Mouse (Mus musculus) liver, embryonic 14.5 days (tissue): ENCODE results near the gene Slc5a4a. TPM values are rescaled to one million over a fixed set of nuclear protein-coding genes. Genes with fewer than 3 reads are reported as not detected.

Experiments
- ATAC-seq: fragments of 200-750 bp; cut with Nextera tagmentation; 2 replicates; pipeline ENCODE4 v1.8.0; 2017; ENCODE audit warnings: moderate number of reproducible peaks, mild to moderate bottlenecking, moderate library complexity; ENCODE audit not compliant: insufficient read depth
- DNase-seq, 3 experiments: peaks; one replicate each; pipeline ENCODE4 v3.0.0-alpha.2; 2012 to 2013; ENCODE audit warnings: low read depth in 3 of 3, low spot score in 3 of 3
- H3K27ac ChIP-seq: fragments of 300-500 bp; sonication (generic); 2 replicates; pipeline ENCODE4 v1.5.1; 2014; ENCODE audit warnings: moderate library complexity, mild to moderate bottlenecking, control low read depth, inconsistent platforms
- H3K27me3 ChIP-seq: fragments of 300-500 bp; sonication (generic); 2 replicates; pipeline ENCODE4 v1.6.1; 2014; ENCODE audit warnings: mild to moderate bottlenecking, low read length, moderate library complexity; ENCODE audit not compliant: control insufficient read depth, insufficient read depth
- H3K36me3 ChIP-seq: fragments of 300-500 bp; sonication (generic); replicated peaks from 2 replicates; pipeline ENCODE4 v1.6.1; 2014; ENCODE audit warnings: low read depth; ENCODE audit not compliant: control insufficient read depth, insufficient read depth
- H3K4me1 ChIP-seq, 2 experiments: fragments of 200-500 bp in 1 of 2; fragments of 300-500 bp in 1 of 2; sonication (generic) in 1 of 2; replicated peaks; 2 replicates each; pipeline ENCODE4 v1.6.1; 2012 to 2014; ENCODE audit warnings: antibody characterized with exemption in 1 of 2, inconsistent platforms in 1 of 2, low read length in 1 of 2; ENCODE audit not compliant: control insufficient read depth in 2 of 2, insufficient read depth in 2 of 2
- H3K4me2 ChIP-seq: fragments of 300-500 bp; sonication (generic); 2 replicates; pipeline ENCODE4 v1.6.1; 2014; ENCODE audit warnings: low read depth, mild to moderate bottlenecking, control low read depth, moderate library complexity
- H3K4me3 ChIP-seq, 2 experiments: fragments of 200-500 bp in 1 of 2; fragments of 300-500 bp in 1 of 2; sonication (generic) in 1 of 2; 2 replicates each; pipeline ENCODE4 v1.5.1; 2012 to 2014; ENCODE audit warnings: low read depth in 2 of 2, low read length in 2 of 2, mild to moderate bottlenecking in 2 of 2, control low read depth in 1 of 2, inconsistent platforms in 1 of 2, moderate library complexity in 1 of 2; ENCODE audit not compliant: insufficient read depth in 1 of 2
- H3K9ac ChIP-seq: fragments of 300-500 bp; sonication (generic); replicated peaks from 2 replicates; pipeline ENCODE4 v1.6.1; 2014; ENCODE audit warnings: mild to moderate bottlenecking, control low read depth, moderate library complexity
- H3K9me3 ChIP-seq: fragments of 300-500 bp; sonication (generic); 2 replicates; pipeline ENCODE4 v1.6.1; 2016; ENCODE audit warnings: low read length, mixed read lengths; ENCODE audit not compliant: control insufficient read depth
- CTCF ChIP-seq: IDR thresholded peaks from 2 replicates; pipeline ENCODE4 v1.5.1; 2016; ENCODE audit warnings: antibody characterized with exemption, low read depth, control low read depth
- EP300 ChIP-seq: IDR thresholded peaks from 2 replicates; pipeline ENCODE4 v1.6.1; 2016; ENCODE audit warnings: antibody characterized with exemption, low read depth
- WGBS: fragments of 180-500 bp; shearing (Covaris S2); extraction: QIAGEN DNeasy Blood & Tissue Kit; methylation state at CpG from one replicate; pipeline ENCODE4 v1.1.7; 2014; ENCODE audit not compliant: insufficient replicate concordance; 5-methylcytosine and 5-hydroxymethylcytosine counted together
- polyA plus RNA-seq, 2 experiments: library from polyadenylated mRNA; depleted of rRNA in 1 of 2; stranded (reverse) in 1 of 2; unstranded in 1 of 2; fragments of >200 nt; fragmentation: Nextera tagmentation in 1 of 2; extraction: Ambion mirVana in 1 of 2; gene quantifications; 2 replicates each; pipeline versions ENCODE4 v1.2.1 to v1.2.3; 2012 to 2014

Gene Slc5a4a
- polyA plus RNA-seq (2012; rRNA removed), result 0.03 and 0.04 TPM in 2 replicates
- not detected in 2 replicates for polyA plus RNA-seq (2014; fragmentation: Nextera tagmentation; extraction: Ambion mirVana)

DNA sequence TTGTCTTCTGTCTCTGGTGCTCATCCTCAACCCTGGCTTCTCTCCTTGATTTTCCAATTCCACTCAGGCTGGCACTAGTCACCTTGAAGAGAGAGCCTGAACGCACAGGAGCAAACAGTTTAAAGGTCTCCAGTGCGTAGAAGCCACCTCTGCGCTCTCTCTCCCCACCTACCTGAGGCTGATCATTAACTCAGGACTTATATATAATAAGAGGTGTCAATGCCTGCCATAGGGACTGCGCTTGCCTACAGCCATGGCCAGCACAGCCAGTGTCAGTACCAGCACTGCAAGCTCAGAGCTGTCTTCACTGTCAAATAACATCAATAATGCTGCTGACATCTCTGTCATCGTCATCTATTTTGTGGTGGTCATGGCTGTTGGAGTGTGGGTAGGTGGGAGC lies at the start of gene Slc5a4a:
TSS of gene Slc5a4a (plus strand) at position 174 of the 400 bp plus-strand sequence.
- H3K27ac ChIP-seq, result no peak within 1 kb of the TSS
- WGBS, result 61% methylated on average over 5 of the region's 5 CpGs
- H3K9me3 ChIP-seq, result no peaks in the 10 kb centered on the region
- H3K9ac ChIP-seq, result no peak within 1 kb of the TSS
- ATAC-seq (no peak), DNase-seq (no peak)
- TF ChIP-seq EP300 (no peak), CTCF (no peak)
- H3K4me1 ChIP-seq, result no peaks in the 10 kb centered on the region
- H3K27me3 ChIP-seq, result no peaks in the 10 kb centered on the region
- H3K36me3 ChIP-seq, result no peaks in the 10 kb centered on the region
- H3K4me2 ChIP-seq, result no peak within 1 kb of the TSS
- H3K4me3 ChIP-seq, result no peak within 1 kb of the TSS

DNA sequence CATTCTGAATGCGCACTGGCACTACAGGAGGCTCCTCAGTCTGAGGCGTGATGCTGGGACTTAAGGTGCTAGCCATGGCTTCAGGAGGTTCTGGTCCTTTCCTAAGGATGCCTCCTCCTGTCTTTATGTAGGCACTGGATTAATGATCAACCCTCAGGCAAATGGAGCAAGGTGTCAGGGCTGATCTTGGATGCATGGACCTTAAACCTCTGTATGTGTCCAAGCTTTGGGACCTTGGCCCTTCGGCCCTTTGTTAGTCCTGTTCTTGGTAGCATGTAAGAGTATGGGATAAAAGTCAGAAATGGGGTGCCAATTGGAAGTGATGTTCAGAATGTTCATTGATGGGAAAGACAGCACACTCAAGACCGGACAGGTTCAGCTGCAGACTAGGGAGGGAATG lies 36.4 kb upstream of the Slc5a4a start, which contains the start of gene Slc5a4b:
TSS of gene Slc5a4b (minus strand) at position 101 of the 400 bp plus-strand sequence.
- Histone ChIP-seq H3K4me2 (no peak within 1 kb of the TSS), H3K27me3 (no peaks in the 10 kb centered on the region), H3K36me3 (no peaks in the 10 kb centered on the region), H3K4me3 (no peak within 1 kb of the TSS), H3K9ac (no peak within 1 kb of the TSS), H3K9me3 (no peaks in the 10 kb centered on the region), H3K4me1 (peaks cover 0 to 3% of the 10 kb centered on the region in 2 experiments; a peak in 2 of 4 replicates), H3K27ac (no peak within 1 kb of the TSS)
- TF ChIP-seq EP300 (no peak), CTCF (no peak)
- WGBS, result 69% methylated on average over 4 of the region's 4 CpGs
- ATAC-seq (no peak), DNase-seq (no peak)

DNA sequence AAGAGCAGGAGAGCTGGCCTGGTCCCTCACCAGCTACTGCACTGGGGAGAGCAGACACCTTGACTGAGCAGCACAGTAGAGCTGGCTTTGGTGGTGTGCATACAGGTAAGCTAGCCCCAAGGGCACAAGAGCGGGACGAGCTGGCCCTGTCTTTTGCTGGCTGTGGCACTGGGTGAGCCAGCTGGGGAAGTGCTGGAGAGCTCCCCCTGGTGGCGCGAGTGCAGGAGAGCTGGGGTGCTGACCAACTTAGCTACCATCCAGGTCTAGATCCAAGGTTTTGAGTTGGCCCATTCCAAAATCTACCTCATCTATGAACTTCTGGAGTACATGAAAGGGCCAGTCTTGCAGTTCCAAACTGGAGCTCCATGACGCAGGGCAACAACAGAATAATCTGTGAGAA lies 29.3 kb upstream of the Slc5a4a start:
- H3K9ac ChIP-seq, result no peak overlapping the region
- no peaks in the 10 kb centered on the region for H3K27me3 ChIP-seq
- no peaks in the 10 kb centered on the region for H3K9me3 ChIP-seq
- 17% methylated on average over 5 of the region's 5 CpGs for WGBS
- H3K4me2 ChIP-seq, result no peak overlapping the region
- no peaks in the 10 kb centered on the region for H3K36me3 ChIP-seq
- no peak for ATAC-seq
- H3K4me3 ChIP-seq, result no peak overlapping the region
- H3K27ac ChIP-seq, result no peak overlapping the region
- peaks cover 0 to 2% of the 10 kb centered on the region in 2 experiments; a peak in 2 of 4 replicates for H3K4me1 ChIP-seq
- peak in 2 of 3 experiments; percentile 18 to 31 for DNase-seq
- no peak for TF ChIP-seq EP300
- TF ChIP-seq CTCF, result peak; percentile 94

DNA sequence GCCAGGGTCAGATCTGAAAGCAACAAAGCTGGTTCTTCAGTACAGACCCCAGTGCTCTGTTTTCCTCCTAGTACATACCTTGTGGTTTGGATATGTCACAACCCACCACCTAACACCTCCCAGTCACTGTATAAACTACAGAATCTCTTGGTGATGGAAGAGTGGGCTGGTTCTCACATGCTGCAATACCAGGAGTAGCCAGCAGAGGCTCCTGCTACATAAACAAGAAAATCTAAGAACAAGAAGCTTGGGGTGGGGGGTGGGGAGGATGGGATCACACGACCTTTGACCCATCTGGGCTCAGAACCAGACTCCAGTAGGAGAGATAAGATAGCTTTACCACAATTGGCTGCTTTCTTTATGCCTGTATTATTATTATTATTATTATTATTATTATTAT lies 28.5 kb upstream of the Slc5a4a start:
- ATAC-seq, result no peak

DNA sequence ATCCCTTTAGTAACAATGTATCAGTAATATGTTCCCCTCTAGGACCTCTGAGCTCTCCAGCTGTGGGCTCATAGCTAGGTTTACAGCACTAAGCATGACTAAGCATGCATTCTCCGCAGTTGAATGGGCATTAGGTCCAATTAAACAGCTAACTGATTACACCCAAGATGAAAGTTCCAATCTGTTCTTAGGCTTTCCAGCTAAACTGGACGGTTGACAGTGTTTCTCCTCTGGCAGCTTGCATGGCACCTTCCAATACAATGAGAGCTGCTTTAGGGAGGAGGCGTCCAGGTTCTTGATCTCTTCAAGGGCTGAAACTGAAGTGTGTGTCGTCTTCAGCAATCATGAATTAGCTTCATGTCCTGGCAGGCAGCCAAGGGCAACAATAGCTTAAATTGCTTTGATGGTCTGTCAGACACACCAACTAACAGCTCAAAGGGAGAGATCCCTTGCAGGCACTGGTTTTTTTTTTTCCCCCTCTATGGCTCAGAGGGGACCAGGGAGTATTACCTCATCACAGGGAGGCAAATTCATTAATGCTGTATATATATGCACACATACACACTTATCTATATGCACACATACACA lies 27.0 kb upstream of the Slc5a4a start:
- no peak overlapping the region for H3K4me2 ChIP-seq
- DNase-seq (no peak), ATAC-seq (no peak)
- TF ChIP-seq CTCF (no peak), EP300 (no peak)
- no peaks in the 10 kb centered on the region for H3K36me3 ChIP-seq
- peaks cover 0 to 2% of the 10 kb centered on the region in 2 experiments; a peak in 2 of 4 replicates for H3K4me1 ChIP-seq
- no peak overlapping the region for H3K4me3 ChIP-seq
- H3K9me3 ChIP-seq, result no peaks in the 10 kb centered on the region
- 46% methylated on average over 4 of the region's 4 CpGs for WGBS
- no peaks in the 10 kb centered on the region for H3K27me3 ChIP-seq
- H3K9ac ChIP-seq, result no peak overlapping the region
- no peak overlapping the region for H3K27ac ChIP-seq

More for the DNA sequence above, 28.5 kb upstream of the Slc5a4a start:
- Histone ChIP-seq H3K9ac (no peak overlapping the region), H3K4me3 (no peak overlapping the region), H3K4me2 (no peak overlapping the region), H3K9me3 (no peaks in the 10 kb centered on the region), H3K36me3 (no peaks in the 10 kb centered on the region), H3K4me1 (peaks cover 0 to 2% of the 10 kb centered on the region in 2 experiments; a peak in 2 of 4 replicates), H3K27ac (no peak overlapping the region), H3K27me3 (no peaks in the 10 kb centered on the region)
- DNase-seq, result peak in 1 of 3 experiments; percentile 7
- WGBS, result 0% methylated on average over 1 of the region's 1 CpGs
- TF ChIP-seq CTCF, result peak; percentile 49
- TF ChIP-seq EP300, result no peak
